Mouse (Mus musculus) cerebellum, adult 9-10 months (tissue): ENCODE results near the gene Gm6685.
"Not testable (repeated sequence)": the region's sequence is repeated elsewhere in the genome, so short reads cannot be mapped to it uniquely, and the experiment has no call there.

Source experiments
- DNase-seq: peaks from one replicate; pipeline ENCODE4 v3.0.0; 2022

The Gm6685 gene

GRCm38 (mm10) chr11:28339224-28340150 is at the start of gene Gm6685:
TSS of gene Gm6685 (minus strand) at chr11:28339867.
- DNase-seq: peak; percentile 2

DNA sequence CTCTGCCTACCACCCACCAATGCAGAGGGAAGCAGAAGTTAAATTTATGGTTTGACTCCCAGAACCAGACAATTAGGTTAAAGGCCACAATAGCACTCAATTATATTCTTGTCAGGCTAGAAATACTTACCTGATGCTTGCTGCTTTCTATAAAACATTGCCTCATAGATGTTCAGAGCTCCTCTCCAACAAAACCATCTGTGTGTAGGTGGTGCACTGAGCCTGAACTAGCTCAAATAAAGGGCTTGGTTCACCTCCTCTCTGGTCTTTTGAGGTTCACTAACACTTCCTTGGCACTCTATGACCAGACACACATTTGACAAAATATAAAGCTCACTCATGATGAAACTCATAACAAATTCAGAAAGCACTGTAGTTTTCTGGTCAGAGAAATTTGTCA is 36.2 kb upstream of the Gm6685 start:
- DNase-seq: no peak

GRCm38 (mm10) chr11:28374636-28375035 is 35.0 kb upstream of the Gm6685 start:
- no peak for DNase-seq

DNA sequence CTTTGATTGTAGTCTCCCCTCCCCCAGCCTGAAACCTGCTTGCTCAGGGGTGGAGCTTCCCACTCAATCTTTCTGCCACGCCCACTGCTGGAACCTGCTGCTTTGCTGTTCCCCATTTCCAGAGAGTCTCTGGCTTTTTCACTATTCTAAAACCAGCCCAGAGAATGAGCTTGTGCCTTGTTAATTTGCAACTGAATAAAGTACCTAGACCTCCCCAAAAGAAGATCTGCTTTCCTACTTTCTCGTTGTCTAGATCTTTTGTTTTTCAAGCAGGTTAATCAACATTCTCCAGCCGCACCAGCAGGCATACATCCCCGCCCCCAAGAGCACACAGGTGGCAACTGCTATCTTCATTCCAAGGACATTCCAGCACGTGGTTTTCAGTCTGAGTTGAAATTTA is 31.7 kb upstream of the Gm6685 start:
- not testable (repeated sequence) for DNase-seq

- DNase-seq: no peak
Observed at GRCm38 (mm10) chr11:28365929-28366244, 26.2 kb upstream of the Gm6685 start.

DNA sequence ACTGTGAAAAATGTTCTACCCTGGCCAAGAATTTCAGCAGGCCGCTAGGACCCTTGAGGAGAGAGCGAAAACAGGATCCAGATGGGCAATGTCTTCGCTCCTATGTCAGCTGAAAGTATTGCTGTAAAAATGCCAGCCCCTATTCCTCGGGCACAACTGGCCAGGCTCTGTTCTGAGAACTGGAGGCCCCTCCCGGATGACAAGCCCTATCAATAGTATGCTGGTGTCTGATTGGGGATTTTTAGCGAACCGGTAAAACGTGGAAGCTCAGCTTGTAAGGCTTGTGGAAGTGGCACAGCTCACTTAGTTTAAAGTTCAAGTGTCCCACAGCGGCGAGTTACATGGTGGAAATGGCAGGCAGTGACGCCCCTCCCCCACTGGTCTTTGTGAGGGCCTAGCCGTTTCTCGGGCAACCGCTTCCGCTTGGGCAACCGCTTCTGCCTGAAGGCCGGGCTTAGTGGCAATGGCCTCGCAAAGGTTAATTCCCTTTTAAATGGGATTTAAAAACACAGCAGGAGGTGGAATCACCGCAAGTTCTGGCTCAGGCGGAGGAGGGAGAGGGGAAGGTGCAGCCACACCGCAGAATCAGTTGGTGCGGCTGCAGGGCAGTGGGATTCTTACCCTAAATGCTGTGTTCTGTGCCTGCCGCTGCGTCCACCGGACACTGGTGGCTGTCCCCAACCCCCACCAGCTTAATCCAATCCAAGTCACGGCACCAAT is 25.7 kb upstream of the Gm6685 start:
- peak; percentile 34 for DNase-seq

DNA sequence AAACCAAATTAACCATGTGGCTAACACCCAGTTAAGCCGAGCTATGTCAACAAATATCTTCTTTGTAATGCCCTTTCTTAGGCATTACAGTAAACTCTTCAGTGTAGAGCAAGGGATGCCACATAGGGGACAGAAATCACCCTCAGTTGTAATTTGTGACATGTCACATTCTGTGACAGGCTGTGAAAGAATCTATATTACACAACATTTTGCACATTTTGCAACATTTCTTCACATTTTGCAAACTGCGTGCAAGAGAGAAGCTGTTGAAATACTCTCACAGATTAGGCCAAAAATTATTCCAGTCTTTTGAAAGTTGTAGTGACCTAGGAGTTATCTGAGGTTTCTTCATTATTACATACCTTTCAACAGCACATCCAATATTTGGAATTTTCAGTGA is 3.8 kb upstream of the Gm6685 start:
- DNase-seq: no peak

- no peak for DNase-seq
Observed at GRCm38 (mm10) chr11:28341887-28342286, 2.2 kb upstream of the Gm6685 start.

GRCm38 (mm10) chr11:28327878-28328277 is 11.8 kb downstream of the Gm6685 start:
- DNase-seq: no peak

- DNase-seq: no peak
Observed at GRCm38 (mm10) chr11:28313396-28313795, 26.3 kb downstream of the Gm6685 start.

- no peak for DNase-seq
Observed at GRCm38 (mm10) chr11:28307723-28308122, 31.9 kb downstream of the Gm6685 start.

- no peak for DNase-seq
Observed at GRCm38 (mm10) chr11:28290440-28290839, 49.2 kb downstream of the Gm6685 start.
